Mouse (Mus musculus): ENCODE data around the gene Gm648.
"Not testable (repeated sequence)": the region's sequence is repeated elsewhere in the genome, so short reads cannot be mapped to it uniquely, and the experiment has no call there.

The Gm648 gene

DNA sequence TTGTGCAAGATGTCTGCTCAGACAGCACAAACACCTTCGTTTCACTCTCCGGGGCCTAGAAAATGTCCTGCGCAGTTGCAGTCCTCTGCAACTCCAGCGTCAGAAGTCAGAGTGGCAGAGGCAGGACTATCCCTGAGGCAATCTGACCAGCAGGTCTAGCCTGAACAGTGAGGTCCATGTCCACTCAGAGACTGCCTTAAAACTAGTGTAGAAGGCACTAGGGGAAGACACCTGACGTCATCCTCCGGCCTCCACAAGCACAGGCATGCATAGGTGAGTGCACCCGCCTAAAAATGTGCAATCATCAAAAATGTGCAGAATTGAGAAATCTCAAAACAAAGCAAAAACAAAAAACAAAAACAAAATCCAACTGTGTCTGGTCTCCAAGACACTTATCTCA lies at the start of gene Gm648:
Gene Gm648, minus strand, starts transcription at position 101 of the 400 bp plus-strand sequence.
- DNase-seq (ENCODE audit: low spot score in 2 of 2), result no peak

DNA sequence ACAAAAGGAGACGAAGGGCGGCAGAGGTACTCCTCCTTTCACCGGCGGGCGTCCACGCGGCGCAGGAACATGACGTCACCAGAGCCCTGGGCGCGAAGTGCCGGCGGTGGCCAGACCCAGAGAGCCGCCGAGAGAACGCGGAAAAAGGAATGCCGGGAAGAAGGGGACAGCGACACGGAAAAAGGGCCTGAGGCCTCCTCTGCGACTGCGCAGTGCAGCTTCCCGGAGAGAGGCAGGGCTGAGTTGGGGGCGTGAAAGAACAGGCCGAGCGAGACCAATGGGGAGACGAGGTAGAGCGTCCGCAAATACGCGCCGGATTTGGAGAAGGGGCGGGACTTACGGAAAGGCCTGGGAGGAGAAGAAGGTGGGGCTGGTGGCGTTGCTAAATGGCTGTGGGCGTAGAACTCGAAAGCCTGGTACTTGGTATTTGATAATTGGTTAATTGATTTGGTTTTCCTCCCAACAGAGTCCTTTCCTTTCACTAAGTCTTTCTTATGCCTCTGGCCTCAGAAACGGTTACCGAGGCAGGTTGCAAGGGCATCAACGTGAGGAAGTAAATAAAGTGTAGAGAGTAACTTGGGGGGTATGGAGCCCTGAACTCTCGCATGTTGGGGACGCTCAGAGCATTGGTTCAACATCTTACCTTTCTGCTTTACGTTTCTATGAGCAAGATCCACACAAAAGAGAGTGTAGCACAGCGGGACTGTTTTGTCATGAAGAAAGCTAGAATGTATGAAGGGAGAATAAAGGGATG lies 48.7 kb upstream of the Gm648 start, which contains the start of gene Mmgt1:
Gene Mmgt1, minus strand, starts transcription at position 183 of the 754 bp plus-strand sequence.
- peak; percentile 78 to 92 for DNase-seq (ENCODE audit: low spot score in 2 of 2)

DNA sequence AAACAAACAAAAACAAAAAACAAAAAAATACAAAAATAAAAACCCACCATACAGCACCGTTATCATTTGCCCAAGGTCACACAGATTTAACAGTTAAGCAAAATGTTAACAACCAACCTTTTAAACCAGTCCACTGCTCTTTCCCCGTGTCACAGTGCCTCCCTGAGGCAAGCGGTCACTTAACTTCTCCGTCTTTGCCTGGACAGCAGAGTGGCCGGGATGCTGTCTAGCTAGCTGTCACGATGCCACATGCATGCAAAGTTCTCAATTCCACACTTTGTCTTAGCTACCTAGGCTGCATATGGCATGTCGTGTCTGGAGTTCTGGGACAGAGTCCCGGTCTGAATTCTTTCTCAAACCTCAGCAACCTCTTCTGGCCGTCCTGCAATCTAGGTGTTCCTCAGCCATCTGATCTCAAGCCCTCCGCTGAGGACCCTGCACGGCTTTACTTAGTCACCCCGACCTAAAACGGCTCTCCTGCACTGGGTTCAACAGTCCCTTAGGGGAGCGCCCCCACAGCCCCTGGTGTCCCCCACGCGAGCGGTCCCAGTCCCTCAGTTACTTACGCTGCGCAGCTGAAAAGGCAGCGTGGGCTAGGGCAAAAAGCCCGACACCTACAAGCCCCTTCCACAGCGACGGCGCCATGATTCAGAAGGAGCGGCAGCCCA lies 47.9 kb upstream of the Gm648 start:
- no peak for DNase-seq (ENCODE audit: low spot score in 2 of 2)

DNA sequence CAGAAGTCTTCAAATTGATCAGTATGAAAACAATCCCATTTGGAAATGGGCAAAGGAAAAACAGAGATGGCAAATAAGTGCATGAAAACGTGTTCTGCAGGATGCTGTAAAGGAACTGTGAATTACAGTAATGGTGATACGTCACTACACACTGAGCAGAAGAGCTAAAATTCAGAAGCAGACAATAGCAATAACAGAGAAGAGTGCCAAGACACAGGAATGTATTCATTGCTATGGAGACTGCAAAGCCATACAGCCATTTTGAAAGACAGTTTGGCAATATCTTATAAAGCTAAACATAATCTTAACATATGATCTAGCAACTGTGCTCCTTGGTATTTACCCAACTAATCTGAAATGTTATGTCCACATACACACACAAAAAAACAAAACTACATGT lies 28.8 kb upstream of the Gm648 start:
- no peak for DNase-seq (ENCODE audit: low spot score in 2 of 2)

DNA sequence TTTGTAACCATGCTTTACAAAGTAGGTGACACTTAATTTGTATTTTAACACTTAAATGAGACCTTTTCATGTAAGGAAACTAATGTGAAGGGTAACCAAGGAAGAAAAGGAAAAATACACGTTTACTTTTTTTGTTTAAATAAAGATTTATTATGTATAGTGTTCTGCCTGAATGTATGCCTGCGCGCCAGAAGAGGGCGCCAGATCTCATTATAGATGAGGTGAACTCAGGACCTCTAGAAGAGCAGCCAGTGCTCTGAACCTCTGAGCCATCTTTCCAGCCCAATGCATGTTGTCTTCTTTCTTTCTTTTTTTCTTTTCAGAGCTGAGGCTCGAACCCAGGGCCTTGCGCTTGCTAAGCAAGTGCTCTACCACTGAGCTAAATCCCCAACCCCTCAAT lies 23.1 kb upstream of the Gm648 start:
- DNase-seq (ENCODE audit: low spot score in 2 of 2), result no peak

DNA sequence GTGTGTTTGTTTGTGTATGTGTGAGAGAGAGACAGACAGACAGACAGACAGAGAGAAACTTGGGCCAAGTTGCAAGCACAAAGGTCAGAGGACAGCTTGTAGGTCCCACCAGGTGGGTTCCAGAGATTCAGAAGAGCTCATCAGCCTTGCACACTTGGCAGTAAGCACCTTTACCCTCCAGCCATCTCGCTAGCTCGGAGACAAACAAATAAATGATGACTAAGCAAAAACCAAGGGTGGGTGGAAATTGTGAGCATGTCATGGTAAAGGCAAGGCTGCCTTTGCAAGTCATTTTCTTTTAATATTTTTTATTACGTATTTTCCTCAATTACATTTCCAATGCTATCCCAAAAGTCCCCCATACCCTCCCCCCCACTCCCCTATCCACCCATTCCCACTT lies 4.2 kb upstream of the Gm648 start:
- DNase-seq (ENCODE audit: low spot score in 2 of 2), result no peak

DNA sequence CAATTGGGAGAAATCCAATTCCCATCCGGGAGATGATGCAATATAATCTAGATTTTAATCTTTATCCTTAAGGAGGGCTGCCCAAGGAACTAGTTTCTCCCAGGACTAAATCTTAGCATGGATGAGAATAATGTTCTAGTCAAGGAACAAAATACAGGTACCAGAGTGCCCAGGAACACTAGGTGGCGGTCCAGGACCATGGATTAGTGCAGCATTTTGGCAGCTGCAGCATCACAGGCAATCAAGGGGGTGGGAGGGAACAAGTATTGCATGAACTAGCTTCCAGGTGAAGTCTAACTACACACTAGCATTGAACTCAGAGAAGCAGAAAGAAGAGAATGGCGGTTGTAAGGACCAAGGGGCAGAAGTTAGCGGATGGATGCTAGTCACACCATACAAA lies 12.2 kb downstream of the Gm648 start:
- peak in 1 of 2 experiments; percentile 0 for DNase-seq (ENCODE audit: low spot score in 2 of 2)

DNA sequence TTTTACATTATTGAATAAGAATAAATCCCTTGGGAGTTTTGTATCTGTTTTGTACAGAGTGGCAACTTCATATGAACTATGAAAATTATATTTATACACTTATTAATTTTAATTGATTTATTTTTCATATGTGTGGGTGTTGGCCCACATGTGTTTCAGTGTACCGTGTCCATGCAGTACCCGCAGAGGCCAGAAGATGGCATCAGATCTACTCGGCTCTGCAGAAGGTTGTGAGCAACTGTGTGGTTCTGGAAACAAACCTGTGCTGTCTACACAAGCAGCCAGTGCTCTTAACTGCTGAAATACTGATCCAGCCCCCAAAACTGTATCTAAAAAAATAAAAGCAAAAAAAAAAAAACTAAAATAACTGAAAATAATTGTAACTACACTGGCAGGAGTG lies 18.1 kb downstream of the Gm648 start:
- DNase-seq (ENCODE audit: low spot score in 2 of 2), result peak; percentile 32 to 43

DNA sequence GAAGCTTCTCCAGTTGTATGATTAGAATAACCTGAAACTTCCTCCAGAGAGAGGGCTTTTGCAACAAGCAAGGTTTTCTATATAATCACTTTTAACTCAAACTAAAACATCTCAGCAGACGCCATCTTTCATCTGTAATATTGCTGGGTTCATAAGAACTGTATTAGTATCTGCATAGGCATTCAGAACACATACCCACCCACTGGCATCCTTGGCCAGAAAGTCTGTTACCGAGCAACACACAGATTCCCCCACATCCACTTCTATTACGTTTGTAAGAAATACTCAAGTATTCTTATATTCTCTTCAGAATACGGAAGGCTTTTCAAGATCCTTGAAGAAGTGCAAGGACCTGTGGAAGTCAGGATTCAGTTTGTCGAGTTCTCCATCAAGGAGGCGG lies 25.0 kb downstream of the Gm648 start, which contains the start of gene Gm10477:
Gene Gm10477, plus strand, starts transcription at position 301 of the 400 bp plus-strand sequence.
- not testable (repeated sequence) for DNase-seq (ENCODE audit: low spot score in 2 of 2)

DNA sequence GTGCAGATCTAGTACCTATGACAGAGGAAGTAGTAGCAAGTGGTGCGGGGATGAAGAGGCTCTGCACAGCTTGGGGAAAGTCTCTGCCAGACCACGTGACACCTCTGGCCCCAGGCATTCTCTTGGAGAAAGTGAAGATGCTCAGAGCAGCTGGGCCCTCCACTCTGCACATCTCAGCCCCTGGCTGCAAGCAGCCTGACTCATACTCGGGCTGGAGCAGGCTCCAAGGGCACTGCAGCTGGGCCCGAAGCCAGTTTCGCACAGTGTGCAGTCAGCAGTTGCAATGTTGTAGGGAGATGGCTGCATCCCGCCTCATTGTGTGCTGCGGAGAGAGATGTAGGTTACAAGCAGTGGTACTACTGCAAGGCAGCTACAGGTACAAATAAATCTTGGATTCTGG lies 52.2 kb downstream of the Gm648 start:
- DNase-seq (ENCODE audit: low spot score in 2 of 2), result no peak

Measured in urinary bladder, postnatal 36 days (tissue).